In genomic region chr1:40619093-40619492, GRCm38 (mm10) we compare ENCODE assay signal across 12 mouse cellular contexts. TPM values are rescaled to one million over a fixed set of nuclear protein-coding genes. Genes with fewer than 3 reads are reported as not detected.
A peak's percentile ranks its signal among the peaks of the same experiment; 100 is the strongest.
DNase-seq lines count a peak whose midpoint lies in the region; ATAC-seq lines count a peak whose summit lies in the region.
"Had no signal": no experiment of that assay in that cellular context is flagged by ENCODE, and none has a peak within 500 bp of the region (broad histone marks: within the 10 kb centered on the region; RNA-seq: fewer than 3 reads in every experiment).

No protein-coding gene starts in this region.

- no peaks in the 10 kb centered on the region for H3K27me3 ChIP-seq in intestine, embryonic 16.5 days (replicated peaks; ENCODE audit: control insufficient read depth, insufficient read depth, low read length)
- H3K27me3 ChIP-seq in intestine, embryonic 15.5 days (replicated peaks): no peaks in the 10 kb centered on the region
- H3K27me3 ChIP-seq: limb, embryonic 13.5 days had no signal

- no peak overlapping the region for H3K9ac ChIP-seq in intestine, embryonic 16.5 days (ENCODE audit: low read depth, low read length)
- H3K9ac ChIP-seq in intestine, embryonic 15.5 days: no peak overlapping the region
- H3K9ac ChIP-seq: limb, embryonic 13.5 days had no signal

- no peak overlapping the region for H3K4me3 ChIP-seq in intestine, embryonic 16.5 days (ENCODE audit: low read length)
- no peak overlapping the region for H3K4me3 ChIP-seq in intestine, embryonic 15.5 days (replicated peaks)
- H3K4me3 ChIP-seq: limb, embryonic 13.5 days; midbrain, embryonic 10.5 days had no signal

- H3K27ac ChIP-seq in intestine, embryonic 16.5 days (ENCODE audit: low read length): no peak overlapping the region
- H3K27ac ChIP-seq in intestine, embryonic 15.5 days: no peak overlapping the region
- H3K27ac ChIP-seq: limb, embryonic 13.5 days; midbrain, embryonic 10.5 days had no signal

- peak; percentile 14 for DNase-seq in thymus, postnatal 4 days
- no peak for DNase-seq in thymus, postnatal 25 days
- DNase-seq in heart, postnatal 4 days: peak; percentile 42
- DNase-seq in testis, postnatal 10 days (ENCODE audit: low spot score): peak; percentile 45
- DNase-seq in left cerebral cortex, adult 18-20 months (ENCODE audit: low spot score in 2 of 2): no peak
- DNase-seq: right cerebral cortex, postnatal 14 days had no signal

- no peaks in the 10 kb centered on the region for H3K36me3 ChIP-seq in intestine, embryonic 16.5 days (ENCODE audit: control insufficient read depth, insufficient read depth, low read length)
- no peaks in the 10 kb centered on the region for H3K36me3 ChIP-seq in intestine, embryonic 15.5 days
- H3K36me3 ChIP-seq: limb, embryonic 13.5 days; midbrain, embryonic 10.5 days had no signal

- no peak overlapping the region for H3K4me2 ChIP-seq in intestine, embryonic 16.5 days (ENCODE audit: low read depth, low read length)
- no peak overlapping the region for H3K4me2 ChIP-seq in intestine, embryonic 15.5 days (replicated peaks)
- H3K4me2 ChIP-seq: limb, embryonic 13.5 days had no signal

- 80% methylated on average over 5 of the region's 5 CpGs for WGBS in intestine, embryonic 16.5 days
- 77% methylated on average over 5 of the region's 5 CpGs for WGBS in intestine, embryonic 15.5 days

- peak; percentile 33; the same call in 1 of the 2 replicates for ATAC-seq in intestine, embryonic 16.5 days
- ATAC-seq in intestine, embryonic 15.5 days: no peak

- H3K4me1 ChIP-seq in intestine, embryonic 16.5 days (ENCODE audit: control insufficient read depth, insufficient read depth, low read length): no peaks in the 10 kb centered on the region
- H3K4me1 ChIP-seq in intestine, embryonic 15.5 days (replicated peaks): no peaks in the 10 kb centered on the region
- H3K4me1 ChIP-seq: limb, embryonic 13.5 days; midbrain, embryonic 10.5 days had no signal

- no peaks in the 10 kb centered on the region for H3K9me3 ChIP-seq in intestine, embryonic 16.5 days (ENCODE audit: control insufficient read depth, low read length)
- no peaks in the 10 kb centered on the region for H3K9me3 ChIP-seq in intestine, embryonic 15.5 days
- H3K9me3 ChIP-seq: limb, embryonic 13.5 days; midbrain, embryonic 10.5 days had no signal

RNA-seq across cellular contexts. Expression of gene Slc9a4, which starts 39.2 kb away (rescaled TPM):
- 0.04 TPM in 1 of 2 replicates, not detected in the other for polyA plus RNA-seq in intestine, embryonic 16.5 days (2015; fragmentation: Nextera tagmentation; extraction: Ambion mirVana)
- polyA plus RNA-seq in intestine, embryonic 15.5 days (2015; fragmentation: Nextera tagmentation; extraction: Ambion mirVana): 0.11 TPM in 1 of 2 replicates, not detected in the other
- not detected for total RNA-seq in heart, postnatal 4 days (2021)
- under 1 TPM; 0.61 to 0.77 TPM for total RNA-seq in left cerebral cortex, adult 18-20 months (2021)
- total RNA-seq: hematopoietic stem cell, adult 5-6 weeks had no signal
- polyA plus RNA-seq: forebrain, embryonic 11.5 days; limb, embryonic 13.5 days; midbrain, embryonic 10.5 days had no signal

Comparison
In these comparisons a context has a peak if more than half of its experiments do, and no peak if none do; other contexts are left out.
1. DNase-seq: peak in thymus, postnatal 4 days (single experiment), heart, postnatal 4 days (single experiment) and testis, postnatal 10 days (single experiment); none in thymus, postnatal 25 days (single experiment) and left cerebral cortex, adult 18-20 months (0 of 2).